ENCODE assay signal across 17 mouse cellular contexts in genomic region chr17:5965084-5965781, GRCm38 (mm10). TPM values are rescaled to one million over a fixed set of nuclear protein-coding genes. Genes with fewer than 3 reads are reported as not detected.
DNase-seq lines count a peak whose midpoint lies in the region; ATAC-seq lines count a peak whose summit lies in the region.
"Had no signal": no experiment of that assay in that cellular context is flagged by ENCODE, and none has a peak within 500 bp of the region (broad histone marks: within the 10 kb centered on the region; RNA-seq: fewer than 3 reads in every experiment).

No protein-coding gene starts in this region.

- H3K4me1 ChIP-seq in lung, embryonic 16.5 days (replicated peaks; ENCODE audit: control insufficient read depth, insufficient read depth, low read length): peaks cover 17% of the 10 kb centered on the region
- peaks cover 31% of the 10 kb centered on the region for H3K4me1 ChIP-seq in intestine, embryonic 14.5 days (replicated peaks; ENCODE audit: control insufficient read depth, insufficient read depth, low read length)
- H3K4me1 ChIP-seq in liver, embryonic 16.5 days (ENCODE audit: control insufficient read depth, low read depth, low read length): peaks cover 10% of the 10 kb centered on the region

- 25% methylated on average over 9 of the region's 9 CpGs for WGBS in lung, embryonic 16.5 days
- WGBS in intestine, embryonic 14.5 days: 20% methylated on average over 9 of the region's 9 CpGs
- 45% methylated on average over 9 of the region's 9 CpGs for WGBS in liver, embryonic 16.5 days (ENCODE audit: insufficient replicate concordance)

- H3K9ac ChIP-seq in lung, embryonic 16.5 days (ENCODE audit: low read length): no peak overlapping the region
- H3K9ac ChIP-seq in intestine, embryonic 14.5 days (ENCODE audit: low read length): no peak overlapping the region
- H3K9ac ChIP-seq in liver, embryonic 16.5 days (ENCODE audit: low read depth, low read length): no peak overlapping the region
- H3K9ac ChIP-seq: embryonic facial prominence, embryonic 13.5 days; heart, embryonic 12.5 days; midbrain, embryonic 13.5 days had no signal

- H3K27ac ChIP-seq in lung, embryonic 16.5 days (ENCODE audit: low read length): peak overlapping the region; percentile 14
- peak overlapping the region; percentile 71 for H3K27ac ChIP-seq in intestine, embryonic 14.5 days (ENCODE audit: low read depth)
- H3K27ac ChIP-seq in liver, embryonic 16.5 days (ENCODE audit: low read length): peak overlapping the region; percentile 72
- H3K27ac ChIP-seq: embryonic facial prominence, embryonic 13.5 days; midbrain, embryonic 13.5 days had no signal

- DNase-seq in lung, postnatal 36 days: no peak
- peak; percentile 65 for DNase-seq in intestine, embryonic 14.5 days (ENCODE audit: low spot score)
- peak; percentile 90 for DNase-seq in yolk sac, embryonic 10.5 days (ENCODE audit: low spot score)
- no peak for DNase-seq in thymus, adult 18-20 months
- DNase-seq: adrenal gland, postnatal 36 days; cerebellum, postnatal 10 days; gastrocnemius, postnatal 36 days; kidney, adult 11 months; kidney, postnatal 14 days; layer of hippocampus, adult 9-11 months had no signal

- H3K27me3 ChIP-seq in lung, embryonic 16.5 days (ENCODE audit: control insufficient read depth, insufficient read depth, low read depth, low read length): no peaks in the 10 kb centered on the region
- H3K27me3 ChIP-seq in intestine, embryonic 14.5 days (replicated peaks; ENCODE audit: control insufficient read depth, insufficient read depth, low read length): no peaks in the 10 kb centered on the region
- no peaks in the 10 kb centered on the region for H3K27me3 ChIP-seq in liver, embryonic 16.5 days (ENCODE audit: control insufficient read depth, insufficient read depth, low read depth, low read length)
- H3K27me3 ChIP-seq: embryonic facial prominence, embryonic 13.5 days; heart, embryonic 12.5 days; midbrain, embryonic 13.5 days had no signal

- H3K4me3 ChIP-seq in lung, embryonic 16.5 days (ENCODE audit: low read length): no peak overlapping the region
- no peak overlapping the region for H3K4me3 ChIP-seq in intestine, embryonic 14.5 days (ENCODE audit: low read depth, low read length)
- no peak overlapping the region for H3K4me3 ChIP-seq in liver, embryonic 16.5 days (ENCODE audit: low read depth, low read length)
- H3K4me3 ChIP-seq: embryonic facial prominence, embryonic 13.5 days; heart, embryonic 12.5 days; midbrain, embryonic 13.5 days had no signal

- H3K9me3 ChIP-seq in lung, embryonic 16.5 days (ENCODE audit: control insufficient read depth, low read length): no peaks in the 10 kb centered on the region
- H3K9me3 ChIP-seq in intestine, embryonic 14.5 days (ENCODE audit: control insufficient read depth, low read length): no peaks in the 10 kb centered on the region
- no peaks in the 10 kb centered on the region for H3K9me3 ChIP-seq in liver, embryonic 16.5 days (replicated peaks; ENCODE audit: control insufficient read depth, low read length)
- H3K9me3 ChIP-seq: embryonic facial prominence, embryonic 13.5 days; heart, embryonic 12.5 days; midbrain, embryonic 13.5 days had no signal

- H3K4me2 ChIP-seq in lung, embryonic 16.5 days (ENCODE audit: low read depth, low read length): no peak overlapping the region
- no peak overlapping the region for H3K4me2 ChIP-seq in intestine, embryonic 14.5 days (ENCODE audit: low read length)
- no peak overlapping the region for H3K4me2 ChIP-seq in liver, embryonic 16.5 days (ENCODE audit: low read depth, low read length)
- H3K4me2 ChIP-seq: embryonic facial prominence, embryonic 13.5 days; heart, embryonic 12.5 days; midbrain, embryonic 13.5 days had no signal

- H3K36me3 ChIP-seq in lung, embryonic 16.5 days (ENCODE audit: control insufficient read depth, insufficient read depth, low read length): no peaks in the 10 kb centered on the region
- H3K36me3 ChIP-seq in intestine, embryonic 14.5 days (ENCODE audit: control insufficient read depth, insufficient read depth, low read length): no peaks in the 10 kb centered on the region; the same call in 1 of the 2 replicates
- H3K36me3 ChIP-seq in liver, embryonic 16.5 days (ENCODE audit: control insufficient read depth, insufficient read depth): no peaks in the 10 kb centered on the region
- H3K36me3 ChIP-seq: embryonic facial prominence, embryonic 13.5 days; heart, embryonic 12.5 days; midbrain, embryonic 13.5 days had no signal

- 0 out of 2 replicates have a peak, but pooled peaks have one; percentile 42 for ATAC-seq in lung, embryonic 16.5 days (ENCODE audit: low read depth)
- ATAC-seq in intestine, embryonic 14.5 days (replicated peaks; ENCODE audit: low FRiP score, low TSS enrichment, low read depth): peak; percentile 75
- ATAC-seq in liver, embryonic 16.5 days (ENCODE audit: low read depth): peak; percentile 85
- no peak for ATAC-seq in inflammation-experienced regulatory T-cells, adult 6 months
- ATAC-seq: CD4-positive, CD25-positive, alpha-beta regulatory T cell, adult 4 months; midbrain, embryonic 13.5 days had no signal

RNA-seq across cellular contexts. Expression of gene Synj2, which starts 24.2 kb away (rescaled TPM):
- 2.5 and 3.2 TPM in 2 replicates for polyA plus RNA-seq in lung, embryonic 16.5 days (2015; fragmentation: Nextera tagmentation; extraction: Ambion mirVana)
- 9.0 and 10.0 TPM in 2 replicates for polyA plus RNA-seq in intestine, embryonic 14.5 days (2014; fragmentation: Nextera tagmentation; extraction: Ambion mirVana)
- 2.5 and 3.0 TPM in 2 replicates for polyA plus RNA-seq in liver, embryonic 16.5 days (2015; fragmentation: Nextera tagmentation; extraction: Ambion mirVana)
- 10 to 100 TPM; 11.8 to 16.8 (median 16.3) TPM for polyA plus RNA-seq in inflammation-experienced regulatory T-cells, adult 6 months (2017; shearing (Covaris generic))

Comparison
In these comparisons a context has a peak if more than half of its experiments do, and no peak if none do; other contexts are left out.
1. H3K27ac ChIP-seq: peak in every context shown above with its lines; median percentile 72 in liver, embryonic 16.5 days; 71 in intestine, embryonic 14.5 days; 14 in lung, embryonic 16.5 days.
2. DNase-seq: peak in intestine, embryonic 14.5 days (single experiment) and yolk sac, embryonic 10.5 days (single experiment); none in lung, postnatal 36 days (single experiment) and thymus, adult 18-20 months (0 of 2).